ENCODE assay signal across 9 mouse cellular contexts in genomic region chr10:63428243-63429022, GRCm38 (mm10). TPM values are rescaled to one million over a fixed set of nuclear protein-coding genes. Genes with fewer than 3 reads are reported as not detected.
DNase-seq lines count a peak whose midpoint lies in the region; ATAC-seq and TF ChIP-seq lines count a peak whose summit lies in the region.
"Had no signal": no experiment of that assay in that cellular context is flagged by ENCODE, and none has a peak within 500 bp of the region (broad histone marks: within the 10 kb centered on the region; RNA-seq: fewer than 3 reads in every experiment).

No protein-coding gene starts in this region.

- H3K27me3 ChIP-seq in E14TG2a.4 (ENCODE audit: insufficient read depth, low read length): no peaks in the 10 kb centered on the region
- H3K27me3 ChIP-seq in intestine, embryonic 15.5 days (replicated peaks): no peaks in the 10 kb centered on the region
- no peaks in the 10 kb centered on the region for H3K27me3 ChIP-seq in liver, embryonic 14.5 days (ENCODE audit: control insufficient read depth, insufficient read depth, low read length)

- DNase-seq in 3134 (ENCODE audit: extremely low read depth, insufficient read length, low spot score): peak; percentile 6
- peak; percentile 49 for DNase-seq in cerebellum, adult 9-10 months
- DNase-seq in liver, embryonic 14.5 days (ENCODE audit: low read depth in 3 of 3, low spot score in 3 of 3): no peak
- peak; percentile 65 for DNase-seq in neural tube, embryonic 10.5 days (ENCODE audit: extremely low spot score, low spot score)
- peak; percentile 63 for DNase-seq in thymus, postnatal 25 days

- ATAC-seq in frontal cortex, adult (ENCODE audit: low TSS enrichment): peak; percentile 41
- no peak for ATAC-seq in intestine, embryonic 15.5 days
- ATAC-seq in liver, embryonic 14.5 days (ENCODE audit: insufficient read depth): no peak

- peak overlapping the region; percentile 75 for H3K4me2 ChIP-seq in intestine, embryonic 15.5 days (replicated peaks)
- peak overlapping the region; percentile 96 for H3K4me2 ChIP-seq in liver, embryonic 14.5 days (ENCODE audit: low read depth)

- peak overlapping the region; percentile 37 for H3K27ac ChIP-seq in intestine, embryonic 15.5 days
- no peak overlapping the region for H3K27ac ChIP-seq in liver, embryonic 14.5 days

- H3K36me3 ChIP-seq in E14TG2a.4 (ENCODE audit: insufficient read depth, low read length): no peaks in the 10 kb centered on the region
- H3K36me3 ChIP-seq in intestine, embryonic 15.5 days: no peaks in the 10 kb centered on the region
- H3K36me3 ChIP-seq in liver, embryonic 14.5 days (replicated peaks; ENCODE audit: control insufficient read depth, insufficient read depth, low read depth): no peaks in the 10 kb centered on the region

- no peak for TF ChIP-seq CTCF in E14TG2a.4 (conservative IDR thresholded peaks at IDR 0.05; ENCODE audit: low read length)
- no peak for TF ChIP-seq CTCF in liver, embryonic 14.5 days (IDR thresholded peaks at IDR 0.05; ENCODE audit: low read depth)

- peaks cover 45% of the 10 kb centered on the region for H3K4me1 ChIP-seq in E14TG2a.4 (replicated peaks; ENCODE audit: low read depth, low read length)
- H3K4me1 ChIP-seq in intestine, embryonic 15.5 days (replicated peaks): no peaks in the 10 kb centered on the region
- peaks cover 10% of the 10 kb centered on the region in 2 experiments for H3K4me1 ChIP-seq in liver, embryonic 14.5 days (replicated peaks; ENCODE audit: control insufficient read depth in 2 of 2, insufficient read depth in 2 of 2, low read length in 1 of 2)

- 20% methylated on average over 19 of the region's 19 CpGs for WGBS in intestine, embryonic 15.5 days
- 15% methylated on average over 19 of the region's 19 CpGs for WGBS in liver, embryonic 14.5 days (ENCODE audit: insufficient replicate concordance)

- TF ChIP-seq EP300 in liver, embryonic 14.5 days (IDR thresholded peaks at IDR 0.05; ENCODE audit: low read depth): no peak

- peak overlapping the region; percentile 18; the same call in 1 of the 2 replicates for H3K9ac ChIP-seq in intestine, embryonic 15.5 days
- peak overlapping the region; percentile 59 for H3K9ac ChIP-seq in liver, embryonic 14.5 days (replicated peaks)

- no peaks in the 10 kb centered on the region for H3K9me3 ChIP-seq in E14TG2a.4 (ENCODE audit: low read length)
- no peaks in the 10 kb centered on the region for H3K9me3 ChIP-seq in intestine, embryonic 15.5 days
- H3K9me3 ChIP-seq in liver, embryonic 14.5 days (ENCODE audit: control insufficient read depth, low read length): no peaks in the 10 kb centered on the region

- H3K4me3 ChIP-seq in E14TG2a.4 (replicated peaks; ENCODE audit: low read length): peak overlapping the region; percentile 83
- peak overlapping the region; percentile 80 for H3K4me3 ChIP-seq in intestine, embryonic 15.5 days (replicated peaks)
- H3K4me3 ChIP-seq in liver, embryonic 14.5 days (ENCODE audit: insufficient read depth in 1 of 2, low read depth in 2 of 2, low read length in 2 of 2): peak overlapping the region; percentile 66 to 81

RNA-seq across cellular contexts. Expression of gene Ctnna3, which starts 1.5 kb away (rescaled TPM):
- 0.98 and 1.3 TPM in 2 replicates for polyA plus RNA-seq in intestine, embryonic 15.5 days (2015; fragmentation: Nextera tagmentation; extraction: Ambion mirVana)
- 0.01 and 0.03 TPM in 2 replicates for polyA plus RNA-seq in liver, embryonic 14.5 days (2012; rRNA removed)
- not detected in 2 replicates for polyA plus RNA-seq in liver, embryonic 14.5 days (2014; fragmentation: Nextera tagmentation; extraction: Ambion mirVana)

RNA-seq across cellular contexts. Expression of gene Gm7075, which starts 6.8 kb away (rescaled TPM):
- polyA plus RNA-seq in intestine, embryonic 15.5 days (2015; fragmentation: Nextera tagmentation; extraction: Ambion mirVana): not detected in 2 replicates
- polyA plus RNA-seq in liver, embryonic 14.5 days (2012; rRNA removed): 0.34 TPM in 1 of 2 replicates, not detected in the other
- not detected in 2 replicates for polyA plus RNA-seq in liver, embryonic 14.5 days (2014; fragmentation: Nextera tagmentation; extraction: Ambion mirVana)
- polyA plus RNA-seq: gonadal fat pad, adult 2 months had no signal

RNA-seq across cellular contexts. Expression of gene Dnajc12, which starts 46.2 kb away (rescaled TPM):
- 8.6 and 9.8 TPM in 2 replicates for polyA plus RNA-seq in intestine, embryonic 15.5 days (2015; fragmentation: Nextera tagmentation; extraction: Ambion mirVana)
- 2.4 and 8.3 TPM in 2 replicates for polyA plus RNA-seq in liver, embryonic 14.5 days (2012; rRNA removed)
- 16.3 and 20.1 TPM in 2 replicates for polyA plus RNA-seq in liver, embryonic 14.5 days (2014; fragmentation: Nextera tagmentation; extraction: Ambion mirVana)

RNA-seq across cellular contexts. Expression of gene Sirt1, which starts 46.9 kb away (rescaled TPM):
- polyA plus RNA-seq in intestine, embryonic 15.5 days (2015; fragmentation: Nextera tagmentation; extraction: Ambion mirVana): 4.0 and 5.2 TPM in 2 replicates
- polyA plus RNA-seq in liver, embryonic 14.5 days (2012; rRNA removed): 5.5 and 8.4 TPM in 2 replicates
- 3.8 and 4.7 TPM in 2 replicates for polyA plus RNA-seq in liver, embryonic 14.5 days (2014; fragmentation: Nextera tagmentation; extraction: Ambion mirVana)

Comparison
In these comparisons a context has a peak if more than half of its experiments do, and no peak if none do; other contexts are left out.
1. DNase-seq: peak in 3134 (single experiment), cerebellum, adult 9-10 months (single experiment), neural tube, embryonic 10.5 days (single experiment) and thymus, postnatal 25 days (single experiment); none in liver, embryonic 14.5 days (0 of 3).
2. Peak in every context shown above with its lines, with median percentiles within 50 percentile points of each other: H3K4me3 ChIP-seq.